Mouse (Mus musculus): Measurements from ENCODE around the gene Duoxa1. TPM values are rescaled to one million over a fixed set of nuclear protein-coding genes. Genes with fewer than 3 reads are reported as not detected.

Duoxa1 gene
- polyA plus RNA-seq, 1 experiment from 2014 or later = not detected

GRCm38 (mm10) chr2:122325361-122325760 is 11.8 kb upstream of the Duoxa1 start:
- Histone ChIP-seq H3K4me2 (no peak overlapping the region), H3K36me3 (no peaks in the 10 kb centered on the region)
- WGBS = 78% methylated on average over 2 of the region's 2 CpGs

GRCm38 (mm10) chr2:122324586-122324985 is 11.1 kb upstream of the Duoxa1 start:
- ATAC-seq (ENCODE audit: low read depth) = no peak
- no peaks in the 10 kb centered on the region for H3K9me3 ChIP-seq
- H3K9ac ChIP-seq = no peak overlapping the region
- no peak overlapping the region for H3K4me2 ChIP-seq
- H3K27ac ChIP-seq (replicated peaks) = no peak overlapping the region
- WGBS = 85% methylated on average over 3 of the region's 3 CpGs
- no peaks in the 10 kb centered on the region for H3K36me3 ChIP-seq
- H3K4me3 ChIP-seq = no peak overlapping the region
- H3K4me1 ChIP-seq (replicated peaks) = no peaks in the 10 kb centered on the region
- H3K27me3 ChIP-seq = no peaks in the 10 kb centered on the region

More at GRCm38 (mm10) chr2:122325361-122325760, 11.8 kb upstream of the Duoxa1 start:
- H3K4me1 ChIP-seq (replicated peaks) = no peaks in the 10 kb centered on the region
- ATAC-seq (ENCODE audit: low read depth) = no peak
- no peaks in the 10 kb centered on the region for H3K9me3 ChIP-seq
- no peaks in the 10 kb centered on the region for H3K27me3 ChIP-seq
- H3K27ac ChIP-seq (replicated peaks) = no peak overlapping the region
- H3K4me3 ChIP-seq = no peak overlapping the region
- no peak overlapping the region for H3K9ac ChIP-seq

- Histone ChIP-seq H3K27me3 (no peaks in the 10 kb centered on the region), H3K27ac (replicated peaks) (no peak overlapping the region), H3K9ac (no peak overlapping the region), H3K4me3 (no peak overlapping the region), H3K4me1 (replicated peaks) (no peaks in the 10 kb centered on the region), H3K36me3 (no peaks in the 10 kb centered on the region), H3K4me2 (no peak overlapping the region), H3K9me3 (no peaks in the 10 kb centered on the region)
- WGBS = 64% methylated on average over 3 of the region's 3 CpGs
- no peak for ATAC-seq (ENCODE audit: low read depth)
These were observed 10.4 kb upstream of the Duoxa1 start for GRCm38 (mm10) chr2:122323960-122324359.

GRCm38 (mm10) chr2:122317384-122317783 is 3.9 kb upstream of the Duoxa1 start:
- ATAC-seq (ENCODE audit: low read depth) = no peak
- Histone ChIP-seq H3K4me1 (replicated peaks) (peaks cover 11% of the 10 kb centered on the region), H3K9ac (no peak overlapping the region), H3K4me2 (no peak overlapping the region), H3K27ac (replicated peaks) (no peak overlapping the region), H3K9me3 (no peaks in the 10 kb centered on the region), H3K4me3 (no peak overlapping the region), H3K27me3 (peaks cover 36% of the 10 kb centered on the region), H3K36me3 (no peaks in the 10 kb centered on the region)
- WGBS = 75% methylated on average over 4 of the region's 4 CpGs

- 84% methylated on average over 7 of the region's 7 CpGs for WGBS
- Histone ChIP-seq H3K4me2 (no peak within 1 kb of the TSS), H3K27ac (replicated peaks) (no peak within 1 kb of the TSS), H3K4me1 (replicated peaks) (peaks cover 11% of the 10 kb centered on the region), H3K9me3 (no peaks in the 10 kb centered on the region), H3K9ac (no peak within 1 kb of the TSS), H3K27me3 (peaks cover 55% of the 10 kb centered on the region), H3K4me3 (no peak within 1 kb of the TSS), H3K36me3 (no peaks in the 10 kb centered on the region)
- ATAC-seq (ENCODE audit: low read depth) = no peak
These were observed 1.8 kb upstream of the Duoxa1 start, which contains the start of gene Duox1 for GRCm38 (mm10) chr2:122315372-122315771. Gene Duox1, plus strand, starts transcription at chr2:122315672.

GRCm38 (mm10) chr2:122312722-122313417 is 660 bp downstream of the Duoxa1 start:
- Histone ChIP-seq H3K36me3 (no peaks in the 10 kb centered on the region), H3K27me3 (peaks cover 65% of the 10 kb centered on the region), H3K9ac (no peak overlapping the region), H3K4me1 (replicated peaks) (peaks cover 11% of the 10 kb centered on the region), H3K4me2 (peak overlapping the region; percentile 40), H3K27ac (replicated peaks) (no peak overlapping the region), H3K4me3 (peak overlapping the region; percentile 14; the same call in 1 of the 2 replicates), H3K9me3 (no peaks in the 10 kb centered on the region)
- ATAC-seq (ENCODE audit: low read depth) = peak; percentile 59; the same call in 1 of the 2 replicates
- 4% methylated on average over 27 of the region's 27 CpGs for WGBS

- H3K4me1 ChIP-seq (replicated peaks) = peaks cover 11% of the 10 kb centered on the region
- no peak for ATAC-seq (ENCODE audit: low read depth)
These were observed 2.0 kb downstream of the Duoxa1 start for GRCm38 (mm10) chr2:122311561-122311960.

GRCm38 (mm10) chr2:122309647-122310046 is 3.9 kb downstream of the Duoxa1 start:
- no peak for ATAC-seq (ENCODE audit: low read depth)
- H3K36me3 ChIP-seq = no peaks in the 10 kb centered on the region
- H3K27me3 ChIP-seq = peaks cover 83% of the 10 kb centered on the region
- no peak overlapping the region for H3K9ac ChIP-seq
- no peak overlapping the region for H3K4me2 ChIP-seq
- H3K4me3 ChIP-seq = no peak overlapping the region
- H3K27ac ChIP-seq (replicated peaks) = no peak overlapping the region
- WGBS = 48% methylated on average over 3 of the region's 3 CpGs
- no peaks in the 10 kb centered on the region for H3K9me3 ChIP-seq
- peaks cover 11% of the 10 kb centered on the region for H3K4me1 ChIP-seq (replicated peaks)

More at GRCm38 (mm10) chr2:122311561-122311960, 2.0 kb downstream of the Duoxa1 start:
- peaks cover 78% of the 10 kb centered on the region for H3K27me3 ChIP-seq
- H3K4me3 ChIP-seq = no peak overlapping the region
- no peak overlapping the region for H3K4me2 ChIP-seq
- H3K36me3 ChIP-seq = no peaks in the 10 kb centered on the region
- no peak overlapping the region for H3K27ac ChIP-seq (replicated peaks)
- 44% methylated on average over 2 of the region's 2 CpGs for WGBS
- no peaks in the 10 kb centered on the region for H3K9me3 ChIP-seq
- H3K9ac ChIP-seq = no peak overlapping the region

GRCm38 (mm10) chr2:122306184-122306583 is 7.3 kb downstream of the Duoxa1 start:
- WGBS = 50% methylated on average over 4 of the region's 4 CpGs
- peaks cover 12% of the 10 kb centered on the region for H3K4me1 ChIP-seq (replicated peaks)
- ATAC-seq (ENCODE audit: low read depth) = no peak

GRCm38 (mm10) chr2:122305097-122305892 is 8.2 kb downstream of the Duoxa1 start:
- H3K4me3 ChIP-seq = no peak overlapping the region
- H3K27ac ChIP-seq (replicated peaks) = no peak overlapping the region
- no peak overlapping the region for H3K4me2 ChIP-seq
- 88% methylated on average over 16 of the region's 16 CpGs for WGBS
- peaks cover 84% of the 10 kb centered on the region for H3K27me3 ChIP-seq
- H3K36me3 ChIP-seq = no peaks in the 10 kb centered on the region
- no peaks in the 10 kb centered on the region for H3K9me3 ChIP-seq
- peaks cover 17% of the 10 kb centered on the region for H3K4me1 ChIP-seq (replicated peaks)
- no peak overlapping the region for H3K9ac ChIP-seq
- ATAC-seq (ENCODE audit: low read depth) = no peak

More at GRCm38 (mm10) chr2:122306184-122306583, 7.3 kb downstream of the Duoxa1 start:
- Histone ChIP-seq H3K27me3 (peaks cover 83% of the 10 kb centered on the region), H3K27ac (replicated peaks) (no peak overlapping the region), H3K4me3 (no peak overlapping the region), H3K4me2 (no peak overlapping the region), H3K9ac (no peak overlapping the region), H3K36me3 (no peaks in the 10 kb centered on the region), H3K9me3 (no peaks in the 10 kb centered on the region)

- H3K4me1 ChIP-seq (replicated peaks) = peaks cover 17% of the 10 kb centered on the region
- no peak overlapping the region for H3K4me2 ChIP-seq
- WGBS = 85% methylated on average over 6 of the region's 6 CpGs
- H3K27me3 ChIP-seq = peaks cover 90% of the 10 kb centered on the region
- no peak overlapping the region for H3K9ac ChIP-seq
- H3K36me3 ChIP-seq = no peaks in the 10 kb centered on the region
- ATAC-seq (ENCODE audit: low read depth) = no peak
- no peaks in the 10 kb centered on the region for H3K9me3 ChIP-seq
- H3K4me3 ChIP-seq = no peak overlapping the region
- H3K27ac ChIP-seq (replicated peaks) = no peak overlapping the region
These were observed 9.0 kb downstream of the Duoxa1 start for GRCm38 (mm10) chr2:122304544-122304943.

- peaks cover 34% of the 10 kb centered on the region for H3K4me1 ChIP-seq (replicated peaks)
- H3K9ac ChIP-seq = no peak overlapping the region
- WGBS = 15% methylated on average over 9 of the region's 9 CpGs
- H3K36me3 ChIP-seq = no peaks in the 10 kb centered on the region
- H3K27me3 ChIP-seq = peaks cover 99% of the 10 kb centered on the region
- no peak overlapping the region for H3K27ac ChIP-seq (replicated peaks)
- no peaks in the 10 kb centered on the region for H3K9me3 ChIP-seq
- H3K4me3 ChIP-seq = peak overlapping the region; percentile 44; the same call in 1 of the 2 replicates
- ATAC-seq (ENCODE audit: low read depth) = no peak
- peak overlapping the region; percentile 77; the same call in 1 of the 2 replicates for H3K4me2 ChIP-seq
These were observed 10.8 kb downstream of the Duoxa1 start for GRCm38 (mm10) chr2:122302574-122303241.

All from neural tube, embryonic 13.5 days (tissue).